Mouse (Mus musculus): ENCODE results near the gene Zc2hc1c.
"Not testable (repeated sequence)": the region's sequence is repeated elsewhere in the genome, so short reads cannot be mapped to it uniquely, and the experiment has no call there.

Gene Zc2hc1c

GRCm38 (mm10) chr12:85288486-85289156 lies at the start of gene Zc2hc1c:
Gene Zc2hc1c, plus strand, starts transcription at chr12:85288591.
- peak; percentile 91 for DNase-seq (ENCODE audit: low read depth, low spot score)

- DNase-seq (ENCODE audit: low read depth, low spot score) = no peak
Measured at GRCm38 (mm10) chr12:85252083-85252482, 36.3 kb upstream of the Zc2hc1c start.

- DNase-seq (ENCODE audit: low read depth, low spot score) = no peak
Measured at GRCm38 (mm10) chr12:85256074-85256751, 32.2 kb upstream of the Zc2hc1c start.

GRCm38 (mm10) chr12:85257008-85257639 lies 31.3 kb upstream of the Zc2hc1c start:
- DNase-seq (ENCODE audit: low read depth, low spot score) = peak; percentile 56

GRCm38 (mm10) chr12:85262489-85262888 lies 25.9 kb upstream of the Zc2hc1c start:
- DNase-seq (ENCODE audit: low read depth, low spot score) = no peak

- no peak for DNase-seq (ENCODE audit: low read depth, low spot score)
Measured at GRCm38 (mm10) chr12:85263190-85263589, 25.2 kb upstream of the Zc2hc1c start.

GRCm38 (mm10) chr12:85264531-85264930 lies 23.9 kb upstream of the Zc2hc1c start:
- no peak for DNase-seq (ENCODE audit: low read depth, low spot score)

- no peak for DNase-seq (ENCODE audit: low read depth, low spot score)
Measured at GRCm38 (mm10) chr12:85264940-85265339, 23.5 kb upstream of the Zc2hc1c start.

- no peak for DNase-seq (ENCODE audit: low read depth, low spot score)
Measured at GRCm38 (mm10) chr12:85266248-85266647, 22.1 kb upstream of the Zc2hc1c start.

GRCm38 (mm10) chr12:85269821-85270220 lies 18.6 kb upstream of the Zc2hc1c start:
- no peak for DNase-seq (ENCODE audit: low read depth, low spot score)

GRCm38 (mm10) chr12:85270319-85270718 lies 18.1 kb upstream of the Zc2hc1c start, which contains the start of gene Mlh3:
Gene Mlh3, minus strand, starts transcription at chr12:85270599.
- peak; percentile 94 for DNase-seq (ENCODE audit: low read depth, low spot score)

GRCm38 (mm10) chr12:85271132-85271842 lies 17.1 kb upstream of the Zc2hc1c start:
- DNase-seq (ENCODE audit: low read depth, low spot score) = no peak

GRCm38 (mm10) chr12:85271843-85272206 lies 16.6 kb upstream of the Zc2hc1c start:
- no peak for DNase-seq (ENCODE audit: low read depth, low spot score)

GRCm38 (mm10) chr12:85273508-85273907 lies 14.9 kb upstream of the Zc2hc1c start:
- DNase-seq (ENCODE audit: low read depth, low spot score) = no peak

- no peak for DNase-seq (ENCODE audit: low read depth, low spot score)
Measured at GRCm38 (mm10) chr12:85276273-85276672, 12.1 kb upstream of the Zc2hc1c start.

- DNase-seq (ENCODE audit: low read depth, low spot score) = peak; percentile 47
Measured at GRCm38 (mm10) chr12:85278919-85279318, 9.5 kb upstream of the Zc2hc1c start.

GRCm38 (mm10) chr12:85279396-85280080 lies 8.9 kb upstream of the Zc2hc1c start:
- DNase-seq (ENCODE audit: low read depth, low spot score) = peak; percentile 17

GRCm38 (mm10) chr12:85280105-85280844 lies 8.1 kb upstream of the Zc2hc1c start:
- DNase-seq (ENCODE audit: low read depth, low spot score) = peak; percentile 96

GRCm38 (mm10) chr12:85280845-85281651 lies 7.3 kb upstream of the Zc2hc1c start:
- DNase-seq (ENCODE audit: low read depth, low spot score) = no peak

- DNase-seq (ENCODE audit: low read depth, low spot score) = not testable (repeated sequence)
Measured at GRCm38 (mm10) chr12:85281756-85282155, 6.6 kb upstream of the Zc2hc1c start.
